Mouse (Mus musculus): Measurements from ENCODE around the gene Iqgap2.

DNA sequence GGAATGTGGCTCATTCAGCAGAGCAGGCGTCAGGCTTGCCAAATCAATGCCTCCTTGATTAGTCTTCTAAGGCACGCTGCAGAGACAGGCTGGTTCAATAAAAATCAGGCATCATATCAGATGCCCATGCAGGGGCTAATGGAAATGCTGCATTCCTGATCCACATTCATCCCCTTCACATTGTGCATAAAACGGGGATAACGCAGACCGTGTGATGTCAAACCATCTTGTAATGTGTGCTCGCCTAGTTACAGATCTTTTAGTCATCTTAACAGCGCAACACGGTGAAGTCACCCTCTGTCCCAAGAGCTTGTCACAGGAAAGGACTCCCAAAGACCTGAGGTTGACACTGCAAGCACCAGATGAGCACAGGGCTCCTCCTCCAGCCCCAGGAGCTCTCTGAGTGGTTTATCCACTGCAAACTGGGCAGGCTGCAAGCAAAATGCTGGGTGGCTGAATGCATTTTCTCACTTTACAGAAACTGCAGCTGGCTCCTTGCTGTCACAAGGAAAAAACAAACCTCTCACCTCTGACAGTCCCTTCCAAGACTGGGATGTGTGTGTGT, 1.7 kb downstream of the Iqgap2 start:
- TF ChIP-seq CTCF (IDR thresholded peaks at IDR 0.05; ENCODE audit: control insufficient read depth, insufficient read depth, insufficient read length), result no peak
- TF ChIP-seq MYOG (IDR thresholded peaks at IDR 0.05; ENCODE audit: control insufficient read depth, extremely low read depth, insufficient read length), result no peak

Measured in C2C12 (cell line).